Mouse (Mus musculus) megakaryocyte, adult 5-6 weeks (primary cell): ENCODE measurements around the gene Zfp57. TPM values are rescaled to one million over a fixed set of nuclear protein-coding genes. Genes with fewer than 3 reads are reported as not detected.

Experiments used
- ATAC-seq: 2 replicates; pipeline ENCODE4 v1.8.0; 2016; ENCODE audit warnings: mild to moderate bottlenecking, inconsistent platforms; ENCODE audit not compliant: poor library complexity, severe bottlenecking
- total RNA-seq, 2 experiments: library from RNA; stranded (forward) in 1 of 2; stranded (reverse) in 1 of 2; fragments of 153-499, 151-499 nt in 1 of 2; fragments of 221-1000, 200-1000 nt in 1 of 2; gene quantifications; 2 replicates each; pipeline versions ENCODE4 v1.2.3 to v1.2.4; 2015 to 2017

Zfp57 gene
- total RNA-seq, 2 experiments from 2014 or later: not detected

GRCm38 (mm10) chr17:37039127-37039894 lies 38.3 kb downstream of the Zfp57 start:
- no peak for ATAC-seq

- ATAC-seq: peak; percentile 62
Observed at GRCm38 (mm10) chr17:37044651-37045244, 43.8 kb downstream of the Zfp57 start.

GRCm38 (mm10) chr17:37045611-37046311 lies 44.8 kb downstream of the Zfp57 start, which contains the start of gene Gabbr1:
TSS of gene Gabbr1 (plus strand) at chr17:37045966.
- peak; percentile 68 for ATAC-seq

- ATAC-seq: peak; percentile 10
Observed at GRCm38 (mm10) chr17:37046312-37047112, 45.5 kb downstream of the Zfp57 start.

GRCm38 (mm10) chr17:37047332-37047976 lies 46.5 kb downstream of the Zfp57 start:
- no peak for ATAC-seq

- ATAC-seq: no peak
Observed at GRCm38 (mm10) chr17:37047981-37048380, 47.0 kb downstream of the Zfp57 start.

GRCm38 (mm10) chr17:37048383-37048782 lies 47.4 kb downstream of the Zfp57 start:
- no peak for ATAC-seq

- 0 out of 2 replicates have a peak, but pooled peaks have one; percentile 23 for ATAC-seq
Observed at GRCm38 (mm10) chr17:37049570-37050310, 48.8 kb downstream of the Zfp57 start.

GRCm38 (mm10) chr17:37050399-37050798 lies 49.4 kb downstream of the Zfp57 start:
- peak; percentile 36 for ATAC-seq

GRCm38 (mm10) chr17:37050876-37051275 lies 49.9 kb downstream of the Zfp57 start:
- no peak for ATAC-seq

- peak; percentile 46 for ATAC-seq
Observed at GRCm38 (mm10) chr17:37051745-37052144, 50.8 kb downstream of the Zfp57 start.

GRCm38 (mm10) chr17:37056957-37057356 lies 56.0 kb downstream of the Zfp57 start:
- no peak for ATAC-seq

Other genes with a start within 250 kb of the Zfp57 start
- gene H2-M10.5, start 228.3 kb upstream of the Zfp57 start, total RNA-seq (2015): not detected in 2 replicates
- gene H2-M10.5, start 228.3 kb upstream of the Zfp57 start, total RNA-seq (2017): not detected in 2 replicates
- not detected in 2 replicates for gene H2-M10.6, start 189.0 kb upstream of the Zfp57 start, total RNA-seq (2015)
- gene H2-M10.6, start 189.0 kb upstream of the Zfp57 start, total RNA-seq (2017): not detected in 2 replicates
- gene Trim26, start 164.0 kb upstream of the Zfp57 start, total RNA-seq (2015): 27.4 and 29.0 TPM in 2 replicates
- gene Trim26, start 164.0 kb upstream of the Zfp57 start, total RNA-seq (2017): 19.6 and 24.9 TPM in 2 replicates
- not detected in 2 replicates for gene Trim15, start 134.0 kb upstream of the Zfp57 start, total RNA-seq (2015)
- not detected in 2 replicates for gene Trim15, start 134.0 kb upstream of the Zfp57 start, total RNA-seq (2017)
- gene Trim10, start 131.6 kb upstream of the Zfp57 start, total RNA-seq (2015): 0.52 and 0.76 TPM in 2 replicates
- 1.5 and 3.9 TPM in 2 replicates for gene Trim10, start 131.6 kb upstream of the Zfp57 start, total RNA-seq (2017)
- not detected in 2 replicates for gene Trim40, start 111.0 kb upstream of the Zfp57 start, total RNA-seq (2015)
- not detected in 2 replicates for gene Trim40, start 111.0 kb upstream of the Zfp57 start, total RNA-seq (2017)
- gene Trim31, start 103.0 kb upstream of the Zfp57 start, total RNA-seq (2015): not detected in 2 replicates
- gene Trim31, start 103.0 kb upstream of the Zfp57 start, total RNA-seq (2017): not detected in 2 replicates
- not detected in 2 replicates for gene Rnf39, start 58.2 kb upstream of the Zfp57 start, total RNA-seq (2015)
- gene Rnf39, start 58.2 kb upstream of the Zfp57 start, total RNA-seq (2017): 0.20 TPM in 1 of 2 replicates, not detected in the other
- 61.1 and 68.5 TPM in 2 replicates for gene Ppp1r11, start 49.4 kb upstream of the Zfp57 start, total RNA-seq (2015)
- gene Ppp1r11, start 49.4 kb upstream of the Zfp57 start, total RNA-seq (2017): 58.5 and 63.3 TPM in 2 replicates
- 85.1 and 90.6 TPM in 2 replicates for gene Znrd1, start 42.6 kb upstream of the Zfp57 start, total RNA-seq (2015)
- gene Znrd1, start 42.6 kb upstream of the Zfp57 start, total RNA-seq (2017): 22.5 and 32.0 TPM in 2 replicates
- 2.2 and 4.3 TPM in 2 replicates for gene Znrd1as, start 42.6 kb upstream of the Zfp57 start, total RNA-seq (2015)
- gene Znrd1as, start 42.6 kb upstream of the Zfp57 start, total RNA-seq (2017): 5.7 and 6.5 TPM in 2 replicates
- gene 2410137M14Rik, start 19.9 kb upstream of the Zfp57 start, total RNA-seq (2015): not detected in 2 replicates
- gene 2410137M14Rik, start 19.9 kb upstream of the Zfp57 start, total RNA-seq (2017): not detected in 2 replicates
- 0.23 TPM in 1 of 2 replicates, not detected in the other for gene H2-M5, start 11.6 kb upstream of the Zfp57 start, total RNA-seq (2015)
- gene H2-M5, start 11.6 kb upstream of the Zfp57 start, total RNA-seq (2017): not detected in 2 replicates
- gene Mog, start 22.2 kb downstream of the Zfp57 start, total RNA-seq (2015): not detected in 2 replicates
- not detected in 2 replicates for gene Mog, start 22.2 kb downstream of the Zfp57 start, total RNA-seq (2017)
- 12.4 and 14.2 TPM in 2 replicates for gene Gabbr1, start 44.8 kb downstream of the Zfp57 start, total RNA-seq (2015)
- 5.7 and 10.5 TPM in 2 replicates for gene Gabbr1, start 44.8 kb downstream of the Zfp57 start, total RNA-seq (2017)
- not detected in 2 replicates for gene Olfr90, start 87.3 kb downstream of the Zfp57 start, total RNA-seq (2015)
- not detected in 2 replicates for gene Olfr90, start 87.3 kb downstream of the Zfp57 start, total RNA-seq (2017)
- not detected in 2 replicates for gene Olfr91, start 97.1 kb downstream of the Zfp57 start, total RNA-seq (2015)
- gene Olfr91, start 97.1 kb downstream of the Zfp57 start, total RNA-seq (2017): not detected in 2 replicates
- gene Olfr92, start 118.9 kb downstream of the Zfp57 start, total RNA-seq (2015): not detected in 2 replicates
- not detected in 2 replicates for gene Olfr92, start 118.9 kb downstream of the Zfp57 start, total RNA-seq (2017)
- not detected in 2 replicates for gene Olfr93, start 160.3 kb downstream of the Zfp57 start, total RNA-seq (2015)
- gene Olfr93, start 160.3 kb downstream of the Zfp57 start, total RNA-seq (2017): not detected in 2 replicates
- gene Ubd, start 192.7 kb downstream of the Zfp57 start, total RNA-seq (2015): not detected in 2 replicates
- gene Ubd, start 192.7 kb downstream of the Zfp57 start, total RNA-seq (2017): 0.40 TPM in 1 of 2 replicates, not detected in the other
- not detected in 2 replicates for gene Olfr94, start 199.8 kb downstream of the Zfp57 start, total RNA-seq (2015)
- not detected in 2 replicates for gene Olfr94, start 199.8 kb downstream of the Zfp57 start, total RNA-seq (2017)
- not detected in 2 replicates for gene Olfr95, start 212.0 kb downstream of the Zfp57 start, total RNA-seq (2015)
- gene Olfr95, start 212.0 kb downstream of the Zfp57 start, total RNA-seq (2017): 0.04 TPM in 1 of 2 replicates, not detected in the other
- gene Olfr96, start 219.0 kb downstream of the Zfp57 start, total RNA-seq (2015): not detected in 2 replicates
- gene Olfr96, start 219.0 kb downstream of the Zfp57 start, total RNA-seq (2017): not detected in 2 replicates
- gene Olfr97, start 236.2 kb downstream of the Zfp57 start, total RNA-seq (2015): not detected in 2 replicates
- not detected in 2 replicates for gene Olfr97, start 236.2 kb downstream of the Zfp57 start, total RNA-seq (2017)